Mouse (Mus musculus) midbrain, postnatal 0 days (tissue): ENCODE results near the gene Rrp8. TPM values are rescaled to one million over a fixed set of nuclear protein-coding genes. Genes with fewer than 3 reads are reported as not detected.

Source experiments
- ATAC-seq: fragments of 200-750 bp; cut with Nextera tagmentation; 2 replicates; pipeline ENCODE4 v1.8.0; 2017; ENCODE audit warnings: moderate number of reproducible peaks, mild to moderate bottlenecking, moderate TSS enrichment, moderate library complexity; ENCODE audit not compliant: low FRiP score
- DNase-seq: peaks from one replicate; pipeline ENCODE4 v3.0.0-alpha.2; 2015; ENCODE audit warnings: low spot score
- H3K27ac ChIP-seq: fragments of 300-500 bp; sonication (generic); 2 replicates; pipeline ENCODE4 v1.5.1; 2014; ENCODE audit warnings: low read depth, mild to moderate bottlenecking, low read length, mixed read lengths
- H3K27me3 ChIP-seq: fragments of 300-500 bp; sonication (generic); 2 replicates; pipeline ENCODE4 v1.6.1; 2014; ENCODE audit warnings: low read length, control low read depth, mixed read lengths; ENCODE audit not compliant: insufficient read depth
- H3K36me3 ChIP-seq: fragments of 300-500 bp; sonication (generic); 2 replicates; pipeline ENCODE4 v1.6.1; 2014; ENCODE audit warnings: low read length, control low read depth, mixed read lengths; ENCODE audit not compliant: insufficient read depth
- H3K4me1 ChIP-seq: fragments of 300-500 bp; sonication (generic); 2 replicates; pipeline ENCODE4 v1.6.1; 2014; ENCODE audit warnings: mild to moderate bottlenecking, control low read depth, antibody characterized with exemption, low read length, mixed read lengths; ENCODE audit not compliant: insufficient read depth
- H3K4me2 ChIP-seq: fragments of 300-500 bp; sonication (generic); 2 replicates; pipeline ENCODE4 v1.6.1; 2014; ENCODE audit warnings: low read depth, mild to moderate bottlenecking, low read length, mixed read lengths; ENCODE audit not compliant: poor library complexity, severe bottlenecking
- H3K4me3 ChIP-seq: fragments of 300-500 bp; sonication (generic); 2 replicates; pipeline ENCODE4 v1.5.1; 2014; ENCODE audit warnings: low read depth, mild to moderate bottlenecking, low read length, moderate library complexity
- H3K9ac ChIP-seq: fragments of 300-500 bp; sonication (generic); replicated peaks from 2 replicates; pipeline ENCODE4 v1.6.1; 2014; ENCODE audit warnings: mild to moderate bottlenecking, low read length, moderate library complexity, mixed read lengths; ENCODE audit not compliant: poor library complexity, severe bottlenecking
- H3K9me3 ChIP-seq: fragments of 300-500 bp; sonication (generic); 2 replicates; pipeline ENCODE4 v1.6.1; 2016; ENCODE audit warnings: low read length, control low read depth
- CTCF ChIP-seq: IDR thresholded peaks from 2 replicates; pipeline ENCODE4 v1.5.1; 2016; ENCODE audit warnings: antibody characterized with exemption, mild to moderate bottlenecking
- WGBS: fragments of 180-500 bp; shearing (Covaris S2); extraction: QIAGEN DNeasy Blood & Tissue Kit; methylation state at CpG from one replicate; pipeline ENCODE4 v1.1.7; 2014; 5-methylcytosine and 5-hydroxymethylcytosine counted together
- polyA plus RNA-seq: library from polyadenylated mRNA; unstranded; fragments of >200 nt; fragmentation: Nextera tagmentation; extraction: Ambion mirVana; gene quantifications from 2 replicates; pipeline ENCODE4 v1.2.1, GENCODE M21; 2015
- total RNA-seq: library from RNA; depleted of rRNA; stranded (reverse); fragments of >200 nt; gene quantifications from 2 replicates; pipeline ENCODE4 v1.2.3, GENCODE M21; 2014

Gene Rrp8
- total and polyA plus RNA-seq, 2 experiments from 2014 or later, result 19.4 to 29.3 TPM

DNA sequence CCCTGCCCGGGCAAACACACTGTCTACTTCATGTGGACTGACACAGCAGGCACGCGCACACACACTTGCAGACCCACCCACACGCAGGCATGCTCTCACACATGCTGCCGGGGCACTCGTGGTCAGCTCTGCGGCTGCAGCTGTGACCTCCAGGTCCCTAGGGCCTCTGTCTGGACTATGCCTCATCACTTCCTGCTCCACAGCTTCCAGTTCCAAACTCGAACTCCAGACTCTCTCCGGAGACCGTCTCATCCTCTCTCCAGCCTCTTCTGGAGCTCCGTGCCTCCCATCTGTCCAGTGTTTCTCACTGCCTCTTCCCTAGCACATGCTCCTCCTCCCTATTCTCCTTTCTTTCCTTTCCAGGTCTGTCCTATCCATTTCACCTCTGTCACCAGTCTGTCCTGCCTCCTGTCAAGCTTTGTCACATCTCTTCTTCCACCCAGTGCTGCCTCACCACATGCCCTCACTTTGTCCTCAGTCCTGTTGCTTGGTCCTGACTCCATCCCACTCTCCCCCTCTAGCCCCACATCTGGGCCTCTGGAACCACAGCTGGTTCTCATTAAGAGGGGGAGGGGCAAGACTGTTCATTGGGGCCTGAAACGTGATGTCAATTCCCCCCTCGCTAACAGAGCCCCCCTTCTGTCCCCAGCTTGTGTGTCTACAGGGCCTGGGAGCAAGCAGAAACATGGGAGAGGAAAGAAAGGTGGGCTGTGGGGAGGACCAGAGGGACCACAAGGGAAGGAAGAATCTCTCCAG lies 40.8 kb upstream of the Rrp8 start:
- DNase-seq (no peak), ATAC-seq (no peak; the same call in none of the 2 replicates)
- no peak for TF ChIP-seq CTCF
- H3K4me1 ChIP-seq, result peaks cover 15% of the 10 kb centered on the region
- no peaks in the 10 kb centered on the region for H3K27me3 ChIP-seq
- no peak overlapping the region for H3K4me3 ChIP-seq
- peak overlapping the region; percentile 44; the same call in 1 of the 2 replicates for H3K9ac ChIP-seq
- peak overlapping the region; percentile 13; the same call in 1 of the 2 replicates for H3K27ac ChIP-seq
- no peaks in the 10 kb centered on the region for H3K9me3 ChIP-seq
- 58% methylated on average over 13 of the region's 13 CpGs for whole genome bisulfite sequencing
- peak overlapping the region; percentile 32 for H3K4me2 ChIP-seq
- H3K36me3 ChIP-seq, result peaks cover 34% of the 10 kb centered on the region

DNA sequence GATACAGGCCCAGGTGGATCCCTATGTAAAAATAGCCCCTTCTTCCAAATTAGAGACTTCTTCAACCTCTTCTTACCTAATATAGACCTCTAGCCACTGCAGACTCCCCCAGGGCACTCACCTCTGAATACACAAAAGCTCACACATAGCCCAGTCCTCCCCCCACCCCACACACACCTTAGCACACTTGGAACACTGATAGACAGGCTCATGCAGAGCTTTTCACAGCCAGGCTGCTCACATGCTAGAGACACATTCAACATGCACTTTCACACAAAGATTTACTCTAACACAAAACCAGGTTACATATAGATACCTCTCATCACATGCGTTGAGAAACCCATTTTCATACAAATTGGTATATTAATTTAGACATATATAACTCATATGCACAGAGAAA lies 40.1 kb upstream of the Rrp8 start:
- H3K27me3 ChIP-seq, result no peaks in the 10 kb centered on the region
- H3K27ac ChIP-seq, result no peak overlapping the region
- WGBS, result 81% methylated on average over 1 of the region's 1 CpGs
- no peak overlapping the region for H3K4me2 ChIP-seq
- no peak overlapping the region for H3K4me3 ChIP-seq
- DNase-seq, result no peak
- H3K9ac ChIP-seq, result no peak overlapping the region
- no peaks in the 10 kb centered on the region for H3K9me3 ChIP-seq
- H3K36me3 ChIP-seq, result peaks cover 35% of the 10 kb centered on the region
- ATAC-seq, result no peak
- no peak for TF ChIP-seq CTCF
- H3K4me1 ChIP-seq, result peaks cover 15% of the 10 kb centered on the region

DNA sequence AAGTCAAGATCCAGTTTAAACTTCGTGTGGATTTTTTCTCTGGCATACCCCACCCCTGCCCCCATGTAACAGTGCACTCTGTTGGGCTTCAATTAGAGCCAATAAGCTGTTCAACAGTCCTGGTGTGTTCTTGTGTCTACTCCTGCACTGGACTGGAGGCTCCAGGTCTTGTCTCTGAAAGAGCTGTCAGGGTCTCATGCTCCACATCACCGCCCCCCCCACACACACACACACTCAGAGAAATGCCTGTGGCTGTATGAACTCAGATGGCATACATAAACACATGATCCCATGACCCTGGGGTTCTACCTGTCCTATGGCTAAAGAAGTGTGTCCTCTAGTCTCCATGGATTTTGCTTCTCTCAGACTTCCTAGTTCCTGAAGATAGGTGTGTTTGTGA lies 38.8 kb upstream of the Rrp8 start:
- no peak overlapping the region for H3K4me2 ChIP-seq
- peaks cover 37% of the 10 kb centered on the region for H3K36me3 ChIP-seq
- TF ChIP-seq CTCF, result no peak
- no peak overlapping the region for H3K9ac ChIP-seq
- no peaks in the 10 kb centered on the region for H3K27me3 ChIP-seq
- no peaks in the 10 kb centered on the region for H3K9me3 ChIP-seq
- ATAC-seq (no peak), DNase-seq (no peak)
- H3K4me1 ChIP-seq, result peaks cover 15% of the 10 kb centered on the region
- H3K27ac ChIP-seq, result no peak overlapping the region
- WGBS, result 89% methylated on average over 2 of the region's 2 CpGs
- no peak overlapping the region for H3K4me3 ChIP-seq

DNA sequence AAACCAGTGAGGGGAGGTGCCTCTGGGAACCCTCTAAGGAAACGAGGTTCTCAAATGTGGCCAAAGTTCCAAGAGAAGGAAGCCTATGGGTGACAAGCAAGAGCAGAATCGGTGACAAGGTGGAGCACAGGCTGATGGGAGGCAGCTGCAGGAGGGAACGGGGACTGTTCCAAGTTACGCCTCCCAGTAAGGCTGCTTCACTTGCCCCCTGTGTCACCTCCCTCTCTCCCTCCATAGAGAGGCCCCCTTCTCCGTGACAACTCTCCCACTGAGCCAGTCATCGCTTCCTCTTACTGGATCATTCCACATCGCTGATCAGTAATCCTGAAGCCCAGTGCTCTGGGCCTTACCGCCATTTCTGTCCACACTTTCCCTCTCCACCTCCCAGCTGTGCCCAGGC lies 37.5 kb upstream of the Rrp8 start:
- ATAC-seq (no peak), DNase-seq (no peak)
- H3K4me2 ChIP-seq, result no peak overlapping the region
- peaks cover 38% of the 10 kb centered on the region for H3K36me3 ChIP-seq
- no peak overlapping the region for H3K4me3 ChIP-seq
- no peak for TF ChIP-seq CTCF
- H3K27me3 ChIP-seq, result no peaks in the 10 kb centered on the region
- 0 out of 2 replicates have a peak overlapping the region, but pooled peaks have one; percentile 19 for H3K9ac ChIP-seq
- 41% methylated on average over 8 of the region's 8 CpGs for WGBS
- no peak overlapping the region for H3K27ac ChIP-seq
- no peaks in the 10 kb centered on the region for H3K9me3 ChIP-seq
- H3K4me1 ChIP-seq, result peaks cover 19% of the 10 kb centered on the region

DNA sequence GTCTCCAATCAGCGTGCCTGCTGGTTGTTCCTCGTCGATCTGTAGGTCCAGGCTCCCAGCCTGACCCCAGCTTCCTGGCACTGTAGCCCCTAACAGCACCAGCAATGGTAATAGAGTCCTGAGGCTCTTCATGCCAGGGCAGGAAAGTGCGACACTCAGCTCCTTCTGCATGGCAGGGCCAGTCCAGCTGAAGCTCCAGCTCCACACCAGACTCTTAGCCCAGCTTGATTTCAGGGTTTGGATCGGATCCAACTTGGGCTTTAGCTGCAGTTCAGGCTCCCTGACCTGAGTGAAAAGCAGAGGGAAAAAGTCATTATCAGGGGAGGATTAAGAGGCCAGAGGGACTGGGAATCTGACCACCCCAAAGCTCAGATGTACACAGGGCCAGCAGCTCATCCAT lies 35.9 kb upstream of the Rrp8 start:
- Histone ChIP-seq H3K4me2 (no peak overlapping the region), H3K27ac (no peak overlapping the region), H3K27me3 (no peaks in the 10 kb centered on the region), H3K4me3 (no peak overlapping the region), H3K9me3 (no peaks in the 10 kb centered on the region), H3K36me3 (peaks cover 38% of the 10 kb centered on the region), H3K9ac (no peak overlapping the region), H3K4me1 (peaks cover 9% of the 10 kb centered on the region; the same call in 1 of the 2 replicates)
- 75% methylated on average over 5 of the region's 5 CpGs for WGBS
- no peak for DNase-seq
- ATAC-seq, result no peak
- TF ChIP-seq CTCF, result no peak

DNA sequence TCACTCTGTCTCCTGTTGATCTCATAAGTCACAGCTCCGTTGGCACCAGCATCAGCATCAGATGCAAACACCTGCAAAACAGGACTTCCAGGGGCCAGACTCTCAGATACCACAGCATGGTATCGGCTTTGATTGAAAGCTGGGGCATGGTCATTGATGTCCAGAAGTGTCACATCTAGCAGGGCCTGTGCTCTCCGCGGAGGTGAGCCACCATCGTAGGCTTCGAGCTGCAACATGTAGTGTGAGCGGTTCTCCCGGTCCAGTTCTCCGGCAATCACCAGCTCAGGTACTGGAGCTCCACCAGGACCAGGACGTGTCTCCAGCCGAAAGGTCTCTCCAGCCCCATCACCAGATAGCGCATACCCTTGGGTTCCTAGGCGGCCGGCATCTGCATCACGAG lies 35.1 kb upstream of the Rrp8 start:
- no peaks in the 10 kb centered on the region for H3K27me3 ChIP-seq
- no peak for TF ChIP-seq CTCF
- 0 out of 2 replicates have a peak, but pooled peaks cover 7% of the 10 kb centered on the region for H3K4me1 ChIP-seq
- H3K4me2 ChIP-seq, result no peak overlapping the region
- H3K9me3 ChIP-seq, result no peaks in the 10 kb centered on the region
- H3K4me3 ChIP-seq, result no peak overlapping the region
- H3K36me3 ChIP-seq, result peaks cover 43% of the 10 kb centered on the region
- WGBS, result 95% methylated on average over 15 of the region's 15 CpGs
- DNase-seq (no peak), ATAC-seq (no peak)
- no peak overlapping the region for H3K9ac ChIP-seq
- no peak overlapping the region for H3K27ac ChIP-seq
